Mouse (Mus musculus): ENCODE measurements at regions not wholly inside any gene's neighbourhood (a gene's known extent, or its start where the extent isn't known, plus 50 kb on each side); places are given as distances from the start of the nearest gene placed in this dataset.

- no peak for DNase-seq (ENCODE audit: low read depth, low spot score)
Observed at GRCm38 (mm10) chr1:125156093-125156492, 279.4 kb downstream of the Actr3 start.

- DNase-seq (ENCODE audit: low read depth, low spot score), result no peak
Observed at GRCm38 (mm10) chr1:125149817-125150216, 285.7 kb downstream of the Actr3 start.

GRCm38 (mm10) chr1:125123861-125124260 lies 311.7 kb downstream of the Actr3 start:
- peak; percentile 24 for DNase-seq (ENCODE audit: low read depth, low spot score)

- no peak for DNase-seq (ENCODE audit: low read depth, low spot score)
Observed at GRCm38 (mm10) chr1:125100596-125100995, 334.9 kb downstream of the Actr3 start.

- DNase-seq (ENCODE audit: low read depth, low spot score), result no peak
Observed at GRCm38 (mm10) chr1:125084906-125085305, 350.6 kb downstream of the Actr3 start.

- DNase-seq (ENCODE audit: low read depth, low spot score), result peak; percentile 1
Observed at GRCm38 (mm10) chr1:125039572-125040326, 395.8 kb downstream of the Actr3 start.

GRCm38 (mm10) chr1:125013301-125013700 lies 422.2 kb downstream of the Actr3 start:
- DNase-seq (ENCODE audit: low read depth, low spot score), result no peak

GRCm38 (mm10) chr1:125011893-125012292 lies 423.6 kb downstream of the Actr3 start:
- no peak for DNase-seq (ENCODE audit: low read depth, low spot score)

- DNase-seq (ENCODE audit: low read depth, low spot score), result no peak
Observed at GRCm38 (mm10) chr1:124997577-124997976, 437.9 kb downstream of the Actr3 start.

GRCm38 (mm10) chr1:124950849-124951248 lies 484.7 kb downstream of the Actr3 start:
- DNase-seq (ENCODE audit: low read depth, low spot score), result no peak

GRCm38 (mm10) chr1:124904373-124904772 lies 531.2 kb downstream of the Actr3 start:
- DNase-seq (ENCODE audit: low read depth, low spot score), result no peak

GRCm38 (mm10) chr1:124871148-124871547 lies 564.4 kb downstream of the Actr3 start:
- no peak for DNase-seq (ENCODE audit: low read depth, low spot score)

GRCm38 (mm10) chr1:124866248-124866647 lies 569.3 kb downstream of the Actr3 start:
- peak; percentile 1 for DNase-seq (ENCODE audit: low read depth, low spot score)

- peak; percentile 76 for DNase-seq (ENCODE audit: low read depth, low spot score)
Observed at GRCm38 (mm10) chr1:124845681-124846080, 589.8 kb downstream of the Actr3 start.

GRCm38 (mm10) chr1:124825717-124826116 lies 609.8 kb downstream of the Actr3 start:
- no peak for DNase-seq (ENCODE audit: low read depth, low spot score)

- no peak for DNase-seq (ENCODE audit: low read depth, low spot score)
Observed at GRCm38 (mm10) chr1:124793026-124793425, 642.5 kb downstream of the Actr3 start.

GRCm38 (mm10) chr1:124790646-124791045 lies 644.9 kb downstream of the Actr3 start:
- DNase-seq (ENCODE audit: low read depth, low spot score), result no peak

GRCm38 (mm10) chr1:124790130-124790529 lies 645.4 kb downstream of the Actr3 start:
- DNase-seq (ENCODE audit: low read depth, low spot score), result no peak

GRCm38 (mm10) chr1:124783066-124783465 lies 652.5 kb downstream of the Actr3 start:
- DNase-seq (ENCODE audit: low read depth, low spot score), result no peak

GRCm38 (mm10) chr1:124777685-124778084 lies 657.8 kb downstream of the Actr3 start:
- no peak for DNase-seq (ENCODE audit: low read depth, low spot score)

GRCm38 (mm10) chr1:124756721-124757120 lies 678.8 kb downstream of the Actr3 start:
- DNase-seq (ENCODE audit: low read depth, low spot score), result no peak

- no peak for DNase-seq (ENCODE audit: low read depth, low spot score)
Observed at GRCm38 (mm10) chr1:124739777-124740176, 694.4 kb upstream of the Dpp10 start.

- DNase-seq (ENCODE audit: low read depth, low spot score), result no peak
Observed at GRCm38 (mm10) chr1:124730364-124730763, 685.0 kb upstream of the Dpp10 start.

- peak; percentile 67 for DNase-seq (ENCODE audit: low read depth, low spot score)
Observed at GRCm38 (mm10) chr1:124718065-124718464, 672.7 kb upstream of the Dpp10 start.
